Mouse (Mus musculus) MEL (cell line): ENCODE measurements around the gene Gm10447. TPM values are rescaled to one million over a fixed set of nuclear protein-coding genes. Genes with fewer than 3 reads are reported as not detected.

Source experiments
- DNase-seq: peaks from one replicate; pipeline ENCODE4 v3.0.0; 2011; ENCODE audit warnings: low read depth, low spot score
- H3K27ac ChIP-seq: 2 replicates; pipeline ENCODE4 v1.5.1; 2012; ENCODE audit warnings: low read depth, mild to moderate bottlenecking, control low read depth, low read length, moderate library complexity; ENCODE audit not compliant: control insufficient read depth
- H3K27me3 ChIP-seq, 2 experiments: fragments of 150-350 bp in 1 of 2; sonication (generic) in 1 of 2; 2 replicates each; pipeline ENCODE4 v1.6.1; 2012; ENCODE audit warnings: low read length in 2 of 2, mild to moderate bottlenecking in 2 of 2, improper control_type of control experiment in 1 of 2, moderate library complexity in 1 of 2; ENCODE audit not compliant: insufficient read depth in 2 of 2, control insufficient read depth in 1 of 2
- H3K36me3 ChIP-seq, 2 experiments: 2 replicates each; pipeline ENCODE4 v1.6.1; 2012 to 2014; ENCODE audit warnings: low read length in 2 of 2, improper control_type of control experiment in 1 of 2, inconsistent platforms in 1 of 2, mild to moderate bottlenecking in 1 of 2; ENCODE audit not compliant: insufficient read depth in 2 of 2, control insufficient read depth in 1 of 2
- H3K4me1 ChIP-seq, 2 experiments: fragments of 150-350 bp in 1 of 2; sonication (generic) in 1 of 2; 2 replicates each; pipeline ENCODE4 v1.6.1; 2012; ENCODE audit warnings: low read length in 2 of 2, improper control_type of control experiment in 1 of 2, mild to moderate bottlenecking in 1 of 2; ENCODE audit not compliant: insufficient read depth in 2 of 2, control insufficient read depth in 1 of 2
- H3K4me3 ChIP-seq, 2 experiments: fragments of 150-350 bp in 1 of 2; sonication (generic) in 1 of 2; 2 replicates each; pipeline ENCODE4 v1.5.1; 2012; ENCODE audit warnings: low read depth in 2 of 2, low read length in 2 of 2, mild to moderate bottlenecking in 2 of 2, moderate library complexity in 2 of 2, control low read depth in 1 of 2, improper control_type of control experiment in 1 of 2; ENCODE audit not compliant: control insufficient read depth in 1 of 2, insufficient read depth in 1 of 2
- H3K79me2 ChIP-seq: 2 replicates; pipeline ENCODE4 v1.6.1; 2012; ENCODE audit warnings: mild to moderate bottlenecking, low read length, moderate library complexity; ENCODE audit not compliant: control insufficient read depth, poor library complexity, insufficient read depth
- H3K9ac ChIP-seq: 2 replicates; pipeline ENCODE4 v1.6.1; 2012; ENCODE audit warnings: low read depth, mild to moderate bottlenecking, control low read depth, low read length, moderate library complexity; ENCODE audit not compliant: control insufficient read depth, poor library complexity, severe bottlenecking
- H3K9me3 ChIP-seq: fragments of 150-350 bp; sonication (generic); replicated peaks from 2 replicates; pipeline ENCODE4 v1.6.1; 2012; ENCODE audit warnings: mild to moderate bottlenecking, low read length, improper control_type of control experiment, moderate library complexity; ENCODE audit not compliant: insufficient read depth
- CHD1 ChIP-seq: IDR thresholded peaks from 2 replicates; pipeline ENCODE4 v1.6.1; 2012; ENCODE audit warnings: low read depth, mild to moderate bottlenecking, inconsistent platforms, low read length, improper control_type of control experiment
- CHD2 ChIP-seq: IDR thresholded peaks from 2 replicates; pipeline ENCODE4 v1.6.1; 2011; ENCODE audit warnings: low read length, improper control_type of control experiment
- CTCF ChIP-seq, 3 experiments: IDR thresholded peaks in 2 of 3; conservative IDR thresholded peaks in 1 of 3; 2 replicates each; pipeline ENCODE4 v1.5.1; 2011 to 2012; ENCODE audit warnings: low read length in 3 of 3, low read depth in 2 of 3, mild to moderate bottlenecking in 2 of 3, improper control_type of control experiment in 1 of 3, inconsistent platforms in 1 of 3, mixed read lengths in 1 of 3, moderate library complexity in 1 of 3; ENCODE audit not compliant: control insufficient read depth in 1 of 3, insufficient read depth in 1 of 3, poor library complexity in 1 of 3, severe bottlenecking in 1 of 3
- E2F4 ChIP-seq: IDR thresholded peaks from 2 replicates; pipeline ENCODE4 v1.6.1; 2011; ENCODE audit warnings: low read depth, low read length, improper control_type of control experiment, borderline replicate concordance
- ELF1 ChIP-seq: IDR thresholded peaks from 2 replicates; pipeline ENCODE4 v1.6.1; 2014; ENCODE audit warnings: low read depth, mild to moderate bottlenecking, inconsistent platforms, low read length, improper control_type of control experiment, moderate library complexity
- EP300 ChIP-seq, 2 experiments: IDR thresholded peaks; 2 replicates each; pipeline ENCODE4 v1.6.1; 2011; ENCODE audit warnings: improper control_type of control experiment in 2 of 2, low read length in 2 of 2, low read depth in 1 of 2, mild to moderate bottlenecking in 1 of 2
- ETS1 ChIP-seq: IDR thresholded peaks from 2 replicates; pipeline ENCODE4 v1.6.1; 2012; ENCODE audit warnings: low read depth, mild to moderate bottlenecking, inconsistent platforms, low read length, improper control_type of control experiment, moderate library complexity
- GABPA ChIP-seq: IDR thresholded peaks from 2 replicates; pipeline ENCODE4 v1.6.1; 2012; ENCODE audit warnings: low read depth, mild to moderate bottlenecking, inconsistent platforms, low read length, improper control_type of control experiment, moderate library complexity
- GATA1 ChIP-seq: IDR thresholded peaks from 2 replicates; pipeline ENCODE4 v1.6.1; 2011; ENCODE audit warnings: low read depth, low read length, improper control_type of control experiment
- HCFC1 ChIP-seq: IDR thresholded peaks from 2 replicates; pipeline ENCODE4 v1.6.1; 2012; ENCODE audit warnings: low read depth, mild to moderate bottlenecking, inconsistent platforms, low read length, improper control_type of control experiment, moderate library complexity
- JUND ChIP-seq: IDR thresholded peaks from 2 replicates; pipeline ENCODE4 v1.6.1; 2011; ENCODE audit warnings: low read depth, mild to moderate bottlenecking, improper control_type of control experiment, low read length
- KAT2A ChIP-seq: conservative IDR thresholded peaks from 2 replicates; pipeline ENCODE4 v1.6.1; 2012; ENCODE audit warnings: low read depth, low read length, improper control_type of control experiment, inconsistent platforms
- MAFK ChIP-seq: IDR thresholded peaks from 2 replicates; pipeline ENCODE4 v1.6.1; 2011; ENCODE audit warnings: low read depth, mild to moderate bottlenecking, low read length, improper control_type of control experiment, borderline replicate concordance
- MAZ ChIP-seq: IDR thresholded peaks from 2 replicates; pipeline ENCODE4 v1.6.1; 2012; ENCODE audit warnings: low read depth, mild to moderate bottlenecking, inconsistent platforms, low read length, improper control_type of control experiment
- MEF2A ChIP-seq: IDR thresholded peaks from 2 replicates; pipeline ENCODE4 v1.6.1; 2014; ENCODE audit warnings: low read depth, mild to moderate bottlenecking, inconsistent platforms, low read length, improper control_type of control experiment; ENCODE audit not compliant: poor library complexity, insufficient replicate concordance, severe bottlenecking; ENCODE audit errors: extremely low read depth
- MYB ChIP-seq: IDR thresholded peaks from 2 replicates; pipeline ENCODE4 v1.6.1; 2011; ENCODE audit warnings: mild to moderate bottlenecking, low read depth, low read length, improper control_type of control experiment
- NELFE ChIP-seq: IDR thresholded peaks from 2 replicates; pipeline ENCODE4 v1.6.1; 2011; ENCODE audit warnings: low read depth, low read length, improper control_type of control experiment
- NRF1 ChIP-seq: IDR thresholded peaks from 2 replicates; pipeline ENCODE4 v1.6.1; 2014; ENCODE audit warnings: low read depth, mild to moderate bottlenecking, inconsistent platforms, low read length, improper control_type of control experiment, moderate library complexity; ENCODE audit not compliant: poor library complexity, insufficient read depth, severe bottlenecking
- POLR2AphosphoS5 ChIP-seq: IDR thresholded peaks from 2 replicates; pipeline ENCODE4 v1.6.1; 2012; ENCODE audit warnings: low read depth, borderline replicate concordance, mild to moderate bottlenecking, inconsistent platforms, low read length, moderate library complexity, mixed read lengths
- RAD21 ChIP-seq: IDR thresholded peaks from 2 replicates; pipeline ENCODE4 v1.6.1; 2011; ENCODE audit warnings: mild to moderate bottlenecking, low read depth, low read length, improper control_type of control experiment
- RCOR1 ChIP-seq: IDR thresholded peaks from 2 replicates; pipeline ENCODE4 v1.6.1; 2012; ENCODE audit warnings: low read depth, mild to moderate bottlenecking, inconsistent platforms, low read length, improper control_type of control experiment
- SIN3A ChIP-seq: IDR thresholded peaks from 2 replicates; pipeline ENCODE4 v1.6.1; 2012; ENCODE audit warnings: low read length, improper control_type of control experiment, inconsistent platforms
- SMC3 ChIP-seq: IDR thresholded peaks from 2 replicates; pipeline ENCODE4 v1.6.1; 2011; ENCODE audit warnings: low read depth, low read length, improper control_type of control experiment
- TAL1 ChIP-seq: IDR thresholded peaks from 2 replicates; pipeline ENCODE4 v1.6.1; 2012; ENCODE audit warnings: mild to moderate bottlenecking, inconsistent platforms, low read length, moderate library complexity, mixed read lengths
- TBP ChIP-seq: IDR thresholded peaks from 2 replicates; pipeline ENCODE4 v1.8.0; 2011; ENCODE audit warnings: low read depth, low read length, improper control_type of control experiment
- ZC3H11A ChIP-seq: IDR thresholded peaks from 2 replicates; pipeline ENCODE4 v1.6.1; 2012; ENCODE audit warnings: low read depth, mild to moderate bottlenecking, inconsistent platforms, low read length, improper control_type of control experiment
- ZKSCAN1 ChIP-seq: IDR thresholded peaks from 2 replicates; pipeline ENCODE4 v1.6.1; 2012; ENCODE audit warnings: low read depth, mild to moderate bottlenecking, inconsistent platforms, low read length, improper control_type of control experiment, moderate library complexity
- polyA plus RNA-seq, 2 experiments: library from polyadenylated mRNA; stranded (reverse) in 1 of 2; unstranded in 1 of 2; fragments of >175 nt in 1 of 2; fragments of >200 nt in 1 of 2; gene quantifications; 2 replicates each; pipeline versions ENCODE4 v1.2.1 to v1.2.4; 2012; ENCODE audit warnings: low replicate concordance in 2 of 2, low read depth in 1 of 2; ENCODE audit not compliant: insufficient read length in 2 of 2, insufficient read depth in 1 of 2, missing spikeins in 1 of 2
- total RNA-seq: library from RNA; depleted of rRNA; stranded (reverse); fragments of 300-350 nt; gene quantifications from 2 replicates; pipeline ENCODE4 v1.2.3, GENCODE M21; 2012; rRNA removed

Gm10447 gene
- total and polyA plus RNA-seq, 3 experiments, result not detected

- TF ChIP-seq ZC3H11A (peak; percentile 41), NRF1 (no peak), MYB (no peak), TBP (no peak), JUND (no peak), CTCF (IDR thresholded peaks at IDR 0.05 in 2 of 3, conservative IDR thresholded peaks at IDR 0.05 in 1 of 3; ENCODE audit: control insufficient read depth in 1 of 3, insufficient read depth in 1 of 3, low read depth in 2 of 3, low read length in 3 of 3, poor library complexity in 1 of 3, severe bottlenecking in 1 of 3) (peak; percentile 47 to 85 (median 68)), ELF1 (0 out of 2 replicates have a peak, but pooled peaks have one; percentile 4), KAT2A (no peak), ETS1 (no peak), SIN3A (0 out of 2 replicates have a peak, but pooled peaks have one; percentile 12), E2F4 (no peak), NELFE (no peak), SMC3 (peak; percentile 82), ZKSCAN1 (no peak), TAL1 (no peak), MAFK (no peak), MAZ (no peak), GABPA (no peak), MEF2A (no peak), POLR2AphosphoS5 (no peak), HCFC1 (no peak), CHD1 (no peak), RCOR1 (no peak), RAD21 (peak; percentile 55), GATA1 (no peak), EP300 (IDR thresholded peaks at IDR 0.05; ENCODE audit: low read depth in 1 of 2, low read length in 2 of 2) (no peak), CHD2 (no peak)
- no peaks in the 10 kb centered on the region for H3K79me2 ChIP-seq
- H3K4me1 ChIP-seq, result no peaks in the 10 kb centered on the region
- H3K36me3 ChIP-seq, result peaks cover 0 to 71% of the 10 kb centered on the region in 2 experiments; a peak in 2 of 4 replicates
- DNase-seq, result peak; percentile 74
- no peak overlapping the region for H3K27ac ChIP-seq
- no peaks in the 10 kb centered on the region for H3K9me3 ChIP-seq
- H3K4me3 ChIP-seq, result no peak overlapping the region
- H3K27me3 ChIP-seq, result no peaks in the 10 kb centered on the region
- H3K9ac ChIP-seq, result no peak overlapping the region
Observed at GRCm38 (mm10) chr11:53411738-53412137, 45.2 kb downstream of the Gm10447 start.

Other genes starting within 250 kb of the Gm10447 start
- 276 and 301 TPM in 2 replicates for gene Hspa4, start 156.7 kb downstream of the Gm10447 start, total RNA-seq
- 100 to 1,000 TPM; 209 to 907 TPM for gene Hspa4, start 156.7 kb downstream of the Gm10447 start, polyA plus RNA-seq
- 9.9 and 11.6 TPM in 2 replicates for gene Zcchc10, start 132.4 kb downstream of the Gm10447 start, total RNA-seq
- 100 to 1,000 TPM in 1 of 2 experiments, 10 to 100 TPM in 1; 36.2 to 169 TPM for gene Zcchc10, start 132.4 kb downstream of the Gm10447 start, polyA plus RNA-seq
- gene Aff4, start 106.3 kb downstream of the Gm10447 start, total RNA-seq, result 29.0 and 37.7 TPM in 2 replicates
- 100 to 1,000 TPM in 1 of 2 experiments, 10 to 100 TPM in 1; 47.7 to 268 TPM for gene Aff4, start 106.3 kb downstream of the Gm10447 start, polyA plus RNA-seq
- not detected in 2 replicates for gene Leap2, start 33.9 kb downstream of the Gm10447 start, total RNA-seq
- under 1 TPM in 1 of 2 experiments, not detected in 1; 0.24 TPM for gene Leap2, start 33.9 kb downstream of the Gm10447 start, polyA plus RNA-seq
- 72.4 and 85.3 TPM in 2 replicates for gene Uqcrq, start 26.3 kb downstream of the Gm10447 start, total RNA-seq
- 1,000 to 10,000 TPM in 1 of 2 experiments, not detected in 1; 1,130 TPM for gene Uqcrq, start 26.3 kb downstream of the Gm10447 start, polyA plus RNA-seq
- 0.42 and 0.49 TPM in 2 replicates for gene Gdf9, start 26.1 kb downstream of the Gm10447 start, total RNA-seq
- gene Gdf9, start 26.1 kb downstream of the Gm10447 start, polyA plus RNA-seq, result under 1 TPM in 1 of 2 experiments, not detected in 1; 0.43 TPM
- not detected in 2 replicates for gene Shroom1, start 95 bp upstream of the Gm10447 start, total RNA-seq
- under 1 TPM in 1 of 2 experiments, not detected in 1; 0.19 TPM for gene Shroom1, start 95 bp upstream of the Gm10447 start, polyA plus RNA-seq
- gene Gm9837, start 13.4 kb upstream of the Gm10447 start, total RNA-seq, result not detected in 2 replicates
- not detected for gene Gm9837, start 13.4 kb upstream of the Gm10447 start, polyA plus RNA-seq
- not detected in 2 replicates for gene Gm9945, start 23.1 kb upstream of the Gm10447 start, total RNA-seq
- not detected for gene Gm9945, start 23.1 kb upstream of the Gm10447 start, polyA plus RNA-seq
- not detected in 2 replicates for gene Sowaha, start 23.2 kb upstream of the Gm10447 start, total RNA-seq
- gene Sowaha, start 23.2 kb upstream of the Gm10447 start, polyA plus RNA-seq, result not detected
- 199 and 278 TPM in 2 replicates for gene Sept8, start 62.1 kb upstream of the Gm10447 start, total RNA-seq
- 100 to 1,000 TPM; 196 to 294 TPM for gene Sept8, start 62.1 kb upstream of the Gm10447 start, polyA plus RNA-seq
- 13.6 and 14.2 TPM in 2 replicates for gene Kif3a, start 110.3 kb upstream of the Gm10447 start, total RNA-seq
- gene Kif3a, start 110.3 kb upstream of the Gm10447 start, polyA plus RNA-seq, result 10 to 100 TPM; 17.1 to 88.3 TPM
- gene Il4, start 161.6 kb upstream of the Gm10447 start, total RNA-seq, result 9.4 and 10.4 TPM in 2 replicates
- gene Il4, start 161.6 kb upstream of the Gm10447 start, polyA plus RNA-seq, result 1 to 10 TPM in 1 of 2 experiments, not detected in 1; 4.3 TPM
- gene Il13, start 177.6 kb upstream of the Gm10447 start, total RNA-seq, result not detected in 2 replicates
- gene Il13, start 177.6 kb upstream of the Gm10447 start, polyA plus RNA-seq, result not detected